Mouse (Mus musculus) stomach, embryonic 15.5 days (tissue): Measurements from ENCODE around the gene Rrh. TPM values are rescaled to one million over a fixed set of nuclear protein-coding genes. Genes with fewer than 3 reads are reported as not detected.

Source experiments
- ATAC-seq: fragments of 200-750 bp; cut with Nextera tagmentation; 2 replicates; pipeline ENCODE4 v1.8.0; 2017; ENCODE audit warnings: low read depth, moderate number of reproducible peaks, moderate TSS enrichment; ENCODE audit not compliant: insufficient read depth, low FRiP score
- H3K27ac ChIP-seq: fragments of 300-500 bp; sonication (generic); 2 replicates; pipeline ENCODE4 v1.5.1; 2015; ENCODE audit warnings: mild to moderate bottlenecking, inconsistent platforms
- H3K27me3 ChIP-seq: fragments of 300-500 bp; sonication (generic); replicated peaks from 2 replicates; pipeline ENCODE4 v1.6.1; 2015; ENCODE audit warnings: inconsistent platforms
- H3K36me3 ChIP-seq: fragments of 300-500 bp; sonication (generic); 2 replicates; pipeline ENCODE4 v1.6.1; 2015; ENCODE audit warnings: inconsistent platforms
- H3K4me1 ChIP-seq: fragments of 300-500 bp; sonication (generic); 2 replicates; pipeline ENCODE4 v1.6.1; 2015; ENCODE audit warnings: inconsistent platforms
- H3K4me2 ChIP-seq: fragments of 300-500 bp; sonication (generic); 2 replicates; pipeline ENCODE4 v1.6.1; 2015; ENCODE audit warnings: mild to moderate bottlenecking, inconsistent platforms
- H3K4me3 ChIP-seq: fragments of 300-500 bp; sonication (generic); replicated peaks from 2 replicates; pipeline ENCODE4 v1.5.1; 2015; ENCODE audit warnings: inconsistent platforms
- H3K9ac ChIP-seq: fragments of 300-500 bp; sonication (generic); 2 replicates; pipeline ENCODE4 v1.6.1; 2015; ENCODE audit warnings: inconsistent platforms
- H3K9me3 ChIP-seq: fragments of 300-500 bp; sonication (generic); 2 replicates; pipeline ENCODE4 v1.6.1; 2016; ENCODE audit warnings: inconsistent platforms
- WGBS: fragments of 180-500 bp; shearing (Covaris S2); methylation state at CpG from one replicate; pipeline ENCODE4 v1.1.7; 2015; 5-methylcytosine and 5-hydroxymethylcytosine counted together
- polyA plus RNA-seq: library from polyadenylated mRNA; unstranded; fragments of >200 nt; fragmentation: Nextera tagmentation; extraction: Ambion mirVana; gene quantifications from 2 replicates; pipeline ENCODE4 v1.2.1, GENCODE M21; 2015

Rrh gene
- polyA plus RNA-seq = 0.15 and 0.17 TPM in 2 replicates

DNA sequence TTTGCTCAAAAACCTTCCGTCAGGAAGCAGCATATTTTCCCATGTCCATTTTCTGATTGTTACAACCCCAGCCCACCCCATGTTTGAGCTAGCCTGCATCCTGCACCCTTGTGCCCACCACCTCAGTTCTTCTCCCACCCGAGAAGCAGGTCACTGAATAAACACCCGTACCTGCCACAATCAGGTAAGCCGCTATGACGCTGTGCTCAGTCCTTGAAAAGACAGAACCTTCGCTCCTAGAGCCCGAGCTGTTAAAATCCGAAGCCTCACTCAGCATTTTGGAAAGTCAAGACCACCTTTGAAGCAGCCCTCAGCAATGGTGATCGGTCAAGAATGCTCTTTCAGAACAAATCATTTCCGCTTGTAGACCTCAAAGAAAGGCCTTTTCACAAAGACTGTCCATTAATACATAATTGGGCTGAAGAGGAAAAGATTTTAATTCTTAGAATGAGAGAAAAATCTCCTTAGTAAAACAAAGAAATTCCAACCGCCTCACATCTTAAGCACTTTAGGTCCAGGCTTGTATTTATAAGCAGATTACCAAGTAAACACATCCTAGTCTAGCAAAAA is at the start of gene Rrh:
Gene Rrh (minus strand): TSS at position 382 of the 570 bp plus-strand sequence.
- Histone ChIP-seq H3K27ac (no peak within 1 kb of the TSS), H3K9me3 (no peaks in the 10 kb centered on the region), H3K4me2 (no peak within 1 kb of the TSS), H3K27me3 (no peaks in the 10 kb centered on the region), H3K4me1 (no peaks in the 10 kb centered on the region), H3K9ac (no peak within 1 kb of the TSS), H3K4me3 (no peak within 1 kb of the TSS), H3K36me3 (peaks cover 14% of the 10 kb centered on the region)
- 91% methylated on average over 11 of the region's 11 CpGs for WGBS
- ATAC-seq = no peak

DNA sequence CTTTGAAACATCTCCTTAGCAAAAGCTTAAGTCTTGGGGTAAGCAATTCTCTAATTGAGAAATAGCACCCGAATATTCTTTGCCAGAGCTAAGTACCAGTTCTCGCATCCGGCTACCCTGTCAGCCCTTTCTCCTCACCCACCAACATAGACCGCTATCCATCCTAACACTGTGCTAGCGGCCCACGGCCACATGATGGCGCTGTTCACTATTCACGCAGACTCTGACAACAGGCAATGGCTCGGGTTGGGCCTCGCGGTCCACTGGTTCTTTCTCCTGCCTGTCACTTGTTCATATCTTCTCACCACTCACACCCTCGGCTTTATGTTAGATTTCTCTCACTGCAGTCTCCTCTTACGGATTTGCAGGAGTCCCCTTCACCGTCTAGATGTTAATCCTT is 41.3 kb upstream of the Rrh start:
- no peaks in the 10 kb centered on the region for H3K27me3 ChIP-seq
- no peak overlapping the region for H3K4me2 ChIP-seq
- no peak overlapping the region for H3K4me3 ChIP-seq
- no peak overlapping the region for H3K9ac ChIP-seq
- no peaks in the 10 kb centered on the region for H3K9me3 ChIP-seq
- H3K36me3 ChIP-seq = no peaks in the 10 kb centered on the region
- H3K4me1 ChIP-seq = no peaks in the 10 kb centered on the region
- no peak overlapping the region for H3K27ac ChIP-seq
- ATAC-seq = no peak
- WGBS = 44% methylated on average over 14 of the region's 14 CpGs

DNA sequence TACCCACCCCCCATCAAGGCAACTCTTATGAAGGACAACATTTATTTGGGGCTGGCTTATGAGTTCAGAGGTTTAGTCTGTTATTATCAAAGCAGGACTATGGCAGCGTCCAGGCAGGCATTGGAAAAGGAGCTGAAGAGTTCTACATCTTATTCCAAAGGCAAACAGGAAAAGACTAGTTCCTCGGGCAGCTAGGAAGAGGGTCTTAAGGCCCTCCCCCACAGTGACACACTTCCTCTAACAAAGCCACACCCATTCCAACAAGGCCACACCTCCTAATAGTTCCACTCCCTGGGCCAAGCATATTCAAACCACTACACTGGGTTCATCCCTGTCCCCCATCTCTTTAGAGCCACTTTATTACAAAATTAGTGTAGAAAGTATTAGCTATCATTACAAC is 40.2 kb upstream of the Rrh start:
- ATAC-seq = no peak
- Histone ChIP-seq H3K9ac (no peak overlapping the region), H3K4me2 (no peak overlapping the region), H3K27me3 (no peaks in the 10 kb centered on the region), H3K4me3 (no peak overlapping the region), H3K9me3 (no peaks in the 10 kb centered on the region), H3K27ac (no peak overlapping the region), H3K4me1 (no peaks in the 10 kb centered on the region), H3K36me3 (no peaks in the 10 kb centered on the region)
- WGBS = 53% methylated on average over 2 of the region's 2 CpGs

DNA sequence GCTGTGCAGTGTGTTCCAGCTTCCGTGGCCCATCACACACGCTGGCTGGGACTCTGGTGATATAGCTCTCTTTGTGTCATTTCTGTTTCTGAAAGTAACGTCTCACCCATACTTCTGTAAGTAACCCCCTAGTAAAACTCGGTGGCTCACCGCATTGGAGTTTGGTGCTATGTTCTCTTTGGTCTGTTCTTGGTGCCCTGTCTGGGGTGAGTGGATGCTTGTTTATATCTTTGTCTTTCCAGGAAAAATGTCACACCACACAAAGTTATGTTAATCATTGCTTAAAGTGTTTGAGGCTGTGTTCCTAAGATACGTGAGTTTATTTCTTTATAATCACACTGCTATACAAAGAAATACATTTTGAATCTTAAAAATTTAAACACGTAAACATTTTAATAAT is 24.5 kb upstream of the Rrh start:
- Histone ChIP-seq H3K36me3 (no peaks in the 10 kb centered on the region), H3K4me1 (no peaks in the 10 kb centered on the region), H3K27me3 (no peaks in the 10 kb centered on the region), H3K9ac (no peak overlapping the region), H3K4me3 (no peak overlapping the region), H3K4me2 (no peak overlapping the region), H3K27ac (no peak overlapping the region), H3K9me3 (no peaks in the 10 kb centered on the region)
- WGBS = 76% methylated on average over 7 of the region's 7 CpGs
- ATAC-seq = no peak

DNA sequence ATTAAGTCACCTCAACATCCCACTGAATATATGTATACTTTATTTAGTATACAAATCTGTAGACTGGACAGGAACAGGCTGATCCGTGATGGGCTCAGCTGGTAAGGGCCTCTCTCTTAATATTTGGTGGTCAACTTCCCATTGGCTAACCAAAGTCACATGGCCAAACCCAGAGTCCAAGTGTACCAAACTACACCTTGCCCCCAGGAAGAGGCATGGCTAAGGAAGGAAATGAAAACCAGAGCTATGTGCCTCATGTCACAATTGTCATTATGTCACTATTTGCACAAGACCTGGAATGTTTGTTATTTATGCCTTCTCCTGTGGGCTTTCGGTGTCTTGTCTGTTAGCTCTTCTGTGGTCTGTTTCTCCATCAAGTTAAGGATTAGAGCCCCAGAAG is 23.5 kb upstream of the Rrh start:
- no peaks in the 10 kb centered on the region for H3K4me1 ChIP-seq
- H3K27ac ChIP-seq = no peak overlapping the region
- H3K36me3 ChIP-seq = no peaks in the 10 kb centered on the region
- H3K4me2 ChIP-seq = no peak overlapping the region
- WGBS = 72% methylated on average over 2 of the region's 2 CpGs
- no peak for ATAC-seq
- no peak overlapping the region for H3K9ac ChIP-seq
- H3K27me3 ChIP-seq = no peaks in the 10 kb centered on the region
- H3K9me3 ChIP-seq = no peaks in the 10 kb centered on the region
- no peak overlapping the region for H3K4me3 ChIP-seq

GRCm38 (mm10) chr3:129838017-129838416 is 15.6 kb upstream of the Rrh start:
- WGBS = 38% methylated on average over 7 of the region's 7 CpGs
- H3K4me3 ChIP-seq = no peak overlapping the region
- ATAC-seq = no peak

DNA sequence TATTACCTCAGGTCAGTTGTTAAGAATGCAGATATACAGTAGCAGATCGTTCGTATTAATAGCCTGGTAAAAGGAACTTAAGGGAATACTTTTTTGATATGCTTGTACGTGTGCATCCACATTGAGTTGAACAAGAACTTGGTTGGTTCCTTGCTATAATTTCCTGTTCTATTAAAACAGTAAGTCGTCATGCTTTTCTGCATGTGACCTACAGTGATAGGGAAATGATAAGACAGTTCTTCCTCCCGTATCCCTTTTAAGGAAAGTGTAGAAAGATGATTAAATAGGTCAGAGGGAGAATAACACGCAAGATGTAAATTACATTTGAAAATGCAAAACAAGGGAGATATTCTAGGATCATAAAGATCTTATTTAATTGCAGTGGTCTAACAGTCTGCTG is 14.6 kb upstream of the Rrh start:
- Histone ChIP-seq H3K27me3 (no peaks in the 10 kb centered on the region), H3K9me3 (no peaks in the 10 kb centered on the region), H3K36me3 (no peaks in the 10 kb centered on the region), H3K4me3 (no peak overlapping the region), H3K9ac (no peak overlapping the region), H3K4me2 (no peak overlapping the region), H3K4me1 (0 out of 2 replicates have a peak, but pooled peaks cover 3% of the 10 kb centered on the region), H3K27ac (no peak overlapping the region; the same call in 1 of the 2 replicates)
- WGBS = 71% methylated on average over 6 of the region's 6 CpGs
- no peak for ATAC-seq

More at GRCm38 (mm10) chr3:129838017-129838416, 15.6 kb upstream of the Rrh start:
- no peak overlapping the region for H3K4me2 ChIP-seq
- H3K9ac ChIP-seq = no peak overlapping the region
- 0 out of 2 replicates have a peak, but pooled peaks cover 3% of the 10 kb centered on the region for H3K4me1 ChIP-seq
- H3K27me3 ChIP-seq = no peaks in the 10 kb centered on the region
- H3K9me3 ChIP-seq = no peaks in the 10 kb centered on the region
- H3K36me3 ChIP-seq = no peaks in the 10 kb centered on the region
- no peak overlapping the region for H3K27ac ChIP-seq

- H3K4me1 ChIP-seq = 0 out of 2 replicates have a peak, but pooled peaks cover 3% of the 10 kb centered on the region
- ATAC-seq = peak; percentile 77
- 16% methylated on average over 11 of the region's 11 CpGs for WGBS
- no peaks in the 10 kb centered on the region for H3K36me3 ChIP-seq
- H3K4me3 ChIP-seq = peak overlapping the region; percentile 24; the same call in 1 of the 2 replicates
- no peaks in the 10 kb centered on the region for H3K9me3 ChIP-seq
- H3K4me2 ChIP-seq = peak overlapping the region; percentile 40
- no peaks in the 10 kb centered on the region for H3K27me3 ChIP-seq
- no peak overlapping the region for H3K9ac ChIP-seq
- peak overlapping the region; percentile 82 for H3K27ac ChIP-seq
Observed at GRCm38 (mm10) chr3:129836051-129836697, 13.8 kb upstream of the Rrh start.

DNA sequence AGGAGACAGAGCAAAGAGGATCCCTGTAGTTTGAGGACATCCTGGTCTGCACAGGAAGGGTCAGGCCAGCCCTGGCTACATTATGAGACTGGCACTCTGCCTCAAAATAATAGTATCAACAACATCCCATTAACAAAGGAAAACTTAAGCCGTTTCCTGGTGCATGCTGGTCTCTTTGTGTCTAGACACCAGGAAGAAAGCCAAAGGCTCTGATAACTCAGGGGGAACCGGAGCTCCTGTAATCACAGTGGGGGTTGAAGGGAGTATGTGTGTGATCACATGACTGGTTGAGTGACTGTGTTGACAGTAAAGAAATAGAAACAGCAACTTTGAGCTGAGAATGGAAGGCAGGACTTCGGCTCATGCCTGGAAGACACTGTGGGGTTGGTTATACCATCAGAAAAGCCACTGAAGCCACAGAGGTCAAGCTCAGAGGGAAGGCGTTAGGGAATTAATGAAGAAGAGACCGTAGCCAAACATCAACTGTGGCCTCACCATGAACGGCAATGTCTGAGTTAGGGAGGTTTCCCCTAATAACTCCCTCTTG is 13.1 kb upstream of the Rrh start, which contains the start of gene Cfi:
Gene Cfi (plus strand): TSS at position 497 of the 547 bp plus-strand sequence.
- 47% methylated on average over 6 of the region's 6 CpGs for WGBS
- Histone ChIP-seq H3K9me3 (no peaks in the 10 kb centered on the region), H3K9ac (no peak within 1 kb of the TSS)

DNA sequence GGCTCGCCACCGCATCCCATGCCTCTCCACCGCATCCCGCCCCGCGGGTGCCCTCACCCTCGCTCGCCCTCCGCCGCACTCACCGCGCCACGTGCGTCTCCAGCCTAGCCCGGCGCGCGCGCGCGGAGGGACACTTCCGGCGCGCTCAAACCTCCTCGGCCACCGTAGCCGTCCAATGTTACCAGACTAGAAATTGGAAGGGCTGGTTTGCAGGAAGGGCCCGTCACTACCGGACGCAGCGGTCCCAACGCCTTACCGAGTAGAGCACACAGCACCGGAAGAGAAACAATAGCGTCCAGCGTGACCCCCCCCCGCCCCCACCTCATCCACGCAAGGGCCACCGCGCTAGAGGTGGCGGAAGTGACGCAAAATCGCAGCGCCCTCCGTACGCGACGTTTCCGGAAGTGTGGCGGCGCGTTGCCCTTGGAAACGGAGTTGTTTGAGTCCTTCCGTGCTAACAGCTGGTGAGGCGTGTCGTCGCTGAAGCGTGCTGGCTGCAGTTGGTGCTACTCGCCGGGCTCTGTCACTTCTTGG is 8.7 kb upstream of the Rrh start, which contains the start of gene Gar1:
Gene Gar1 (minus strand): TSS at position 362 of the 534 bp plus-strand sequence.
- no peaks in the 10 kb centered on the region for H3K27me3 ChIP-seq
- peak within 1 kb of the TSS; percentile 94 for H3K27ac ChIP-seq
- no peaks in the 10 kb centered on the region for H3K9me3 ChIP-seq
- peaks cover 4% of the 10 kb centered on the region; the same call in 1 of the 2 replicates for H3K36me3 ChIP-seq
- H3K4me2 ChIP-seq = peak within 1 kb of the TSS; percentile 84
- WGBS = 0% methylated on average over 59 of the region's 60 CpGs
- peak; percentile 86 for ATAC-seq
- peak within 1 kb of the TSS; percentile 98 for H3K4me3 ChIP-seq
- H3K4me1 ChIP-seq = peaks cover 10% of the 10 kb centered on the region; the same call in 1 of the 2 replicates
- peak within 1 kb of the TSS; percentile 86 for H3K9ac ChIP-seq

More for the DNA sequence above, 13.1 kb upstream of the Rrh start, which contains the start of gene Cfi:
- Histone ChIP-seq H3K27ac (peak within 1 kb of the TSS; percentile 82), H3K4me2 (peak within 1 kb of the TSS; percentile 40), H3K4me1 (0 out of 2 replicates have a peak, but pooled peaks cover 3% of the 10 kb centered on the region), H3K27me3 (no peaks in the 10 kb centered on the region), H3K36me3 (no peaks in the 10 kb centered on the region), H3K4me3 (peak within 1 kb of the TSS; percentile 24; the same call in 1 of the 2 replicates)
- 0 out of 2 replicates have a peak, but pooled peaks have one; percentile 12 for ATAC-seq

- Histone ChIP-seq H3K27ac (peak overlapping the region; percentile 94), H3K27me3 (no peaks in the 10 kb centered on the region), H3K9ac (peak overlapping the region; percentile 86), H3K4me3 (peak overlapping the region; percentile 98), H3K4me1 (peaks cover 9% of the 10 kb centered on the region; the same call in 1 of the 2 replicates), H3K9me3 (no peaks in the 10 kb centered on the region), H3K4me2 (peak overlapping the region; percentile 63), H3K36me3 (peaks cover 6% of the 10 kb centered on the region; the same call in 1 of the 2 replicates)
- 0 out of 2 replicates have a peak, but pooled peaks have one; percentile 4 for ATAC-seq
- WGBS = 0% methylated on average over 39 of the region's 45 CpGs
Observed at GRCm38 (mm10) chr3:129830626-129831025, 8.2 kb upstream of the Rrh start.
